Mouse (Mus musculus): ENCODE results near the gene Glmp. TPM values are rescaled to one million over a fixed set of nuclear protein-coding genes. Genes with fewer than 3 reads are reported as not detected.
"Not testable (repeated sequence)": the region's sequence is repeated elsewhere in the genome, so short reads cannot be mapped to it uniquely, and the experiment has no call there.

Glmp gene
- polyA plus RNA-seq, 1 experiment from 2014 or later = 142 TPM

DNA sequence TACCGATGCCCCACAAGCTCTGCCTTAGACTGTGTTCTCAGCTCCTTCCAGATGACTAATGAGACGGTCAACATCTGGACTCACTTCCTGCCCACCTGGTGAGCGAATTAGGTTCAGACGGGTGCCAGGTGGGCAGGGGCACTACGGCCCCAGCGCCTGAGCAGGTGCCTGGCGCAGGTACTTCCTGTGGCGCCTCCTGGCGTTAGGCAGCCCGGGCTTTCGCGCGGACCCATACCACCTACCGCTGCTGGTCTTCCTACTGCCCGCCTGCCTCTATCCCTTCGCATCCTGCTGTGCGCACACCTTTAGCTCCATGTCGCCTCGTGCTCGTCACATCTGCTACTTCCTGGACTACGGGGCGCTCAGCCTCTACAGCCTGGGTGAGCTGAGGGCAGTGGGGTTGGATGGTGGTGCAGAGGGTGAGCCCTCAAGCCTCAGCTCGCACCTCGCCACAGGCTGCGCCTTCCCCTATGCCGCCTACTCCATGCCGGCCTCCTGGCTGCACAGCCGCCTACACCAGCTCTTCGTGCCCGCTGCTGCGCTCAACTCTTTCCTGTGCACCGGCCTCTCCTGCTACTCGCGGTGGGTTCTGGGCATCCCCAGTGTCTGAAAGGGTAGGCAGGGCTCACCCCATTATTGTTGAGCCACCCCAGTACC is 41.0 kb downstream of the Glmp start:
- Histone ChIP-seq H3K9me3 (replicated peaks; ENCODE audit: control insufficient read depth, low read length) (peaks cover 6% of the 10 kb centered on the region; the same call in 1 of the 2 replicates), H3K4me3 (ENCODE audit: low read length) (no peak overlapping the region), H3K27me3 (ENCODE audit: control insufficient read depth, insufficient read depth, low read length) (peaks cover 13% of the 10 kb centered on the region), H3K4me1 (ENCODE audit: control insufficient read depth, insufficient read depth, low read length) (peaks cover 18% of the 10 kb centered on the region), H3K27ac (ENCODE audit: low read length) (no peak overlapping the region), H3K4me2 (ENCODE audit: low read depth, low read length) (no peak overlapping the region), H3K9ac (ENCODE audit: low read length) (no peak overlapping the region), H3K36me3 (ENCODE audit: control insufficient read depth, insufficient read depth) (peaks cover 11% of the 10 kb centered on the region)
- 36% methylated on average over 34 of the region's 34 CpGs for WGBS
- no peak for ATAC-seq (replicated peaks; ENCODE audit: extremely low read depth, insufficient read depth, low FRiP score)

DNA sequence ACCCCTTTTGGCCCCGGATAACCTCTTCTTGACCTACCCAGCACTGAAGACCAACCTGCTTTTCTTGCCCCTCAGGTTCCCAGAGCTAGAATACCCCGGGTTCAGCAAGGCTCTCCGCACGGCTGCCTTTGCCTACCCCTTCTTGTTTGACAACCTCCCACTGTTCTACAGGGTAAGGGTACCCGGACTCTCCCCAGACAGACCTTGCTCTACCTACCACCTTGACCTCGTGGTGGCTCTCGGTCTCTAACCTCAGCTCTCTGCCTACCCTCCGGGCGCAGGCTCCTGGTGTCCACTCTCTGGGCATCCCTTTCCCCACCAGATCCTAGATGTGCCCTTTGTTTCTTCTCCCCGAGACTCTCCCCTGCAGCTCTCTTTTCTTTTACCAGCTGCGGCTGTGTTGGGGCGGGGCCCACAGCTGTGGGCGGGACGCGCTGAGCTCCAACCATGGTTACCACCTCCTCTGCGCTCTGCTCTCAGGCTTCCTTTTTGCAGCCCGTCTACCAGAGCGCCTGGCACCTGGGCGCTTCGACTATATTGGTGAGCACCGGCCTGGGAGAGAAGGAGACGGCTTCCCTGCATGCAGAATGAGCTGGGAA is 42.1 kb downstream of the Glmp start:
- not testable (repeated sequence) for H3K9ac ChIP-seq (ENCODE audit: low read length); H3K27ac ChIP-seq (ENCODE audit: low read length); H3K36me3 ChIP-seq (ENCODE audit: control insufficient read depth, insufficient read depth); H3K9me3 ChIP-seq (replicated peaks; ENCODE audit: control insufficient read depth, low read length)
- WGBS = 3% methylated on average over 17 of the region's 22 CpGs
- peak; percentile 50; the same call in 1 of the 2 replicates for ATAC-seq (replicated peaks; ENCODE audit: extremely low read depth, insufficient read depth, low FRiP score)
- H3K27me3 ChIP-seq (ENCODE audit: control insufficient read depth, insufficient read depth, low read length) = peaks cover 13% of the 10 kb centered on the region
- peaks cover 18% of the 10 kb centered on the region for H3K4me1 ChIP-seq (ENCODE audit: control insufficient read depth, insufficient read depth, low read length)
- H3K4me3 ChIP-seq (ENCODE audit: low read length) = 0 out of 2 replicates have a peak overlapping the region, but pooled peaks have one; percentile 23
- peak overlapping the region; percentile 48 for H3K4me2 ChIP-seq (ENCODE audit: low read depth, low read length)

DNA sequence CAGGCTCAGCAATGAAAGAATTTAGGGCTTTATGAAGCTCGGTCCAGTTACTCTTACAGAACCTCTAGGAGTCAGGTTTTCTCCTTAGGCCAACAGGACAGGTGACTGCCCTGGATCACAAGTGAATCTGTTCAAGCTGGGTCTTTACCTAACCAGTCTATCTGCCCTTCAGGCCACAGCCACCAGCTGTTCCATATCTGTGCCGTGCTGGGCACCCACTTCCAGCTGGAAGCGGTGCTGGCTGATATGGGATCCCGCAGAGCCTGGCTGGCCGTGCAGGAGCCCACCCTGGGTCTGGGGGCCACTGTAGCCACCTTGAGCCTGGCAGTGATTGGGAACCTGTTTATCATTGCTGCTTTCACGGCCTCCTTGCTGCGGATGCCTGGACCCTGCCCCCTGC is 42.7 kb downstream of the Glmp start:
- 55% methylated on average over 3 of the region's 7 CpGs for WGBS
- H3K9me3 ChIP-seq (replicated peaks; ENCODE audit: control insufficient read depth, low read length); H3K9ac ChIP-seq (ENCODE audit: low read length); H3K27ac ChIP-seq (ENCODE audit: low read length); ATAC-seq (replicated peaks; ENCODE audit: extremely low read depth, insufficient read depth, low FRiP score); H3K36me3 ChIP-seq (ENCODE audit: control insufficient read depth, insufficient read depth); H3K4me2 ChIP-seq (ENCODE audit: low read depth, low read length); H3K4me3 ChIP-seq (ENCODE audit: low read length): not testable (repeated sequence)
- Histone ChIP-seq H3K27me3 (ENCODE audit: control insufficient read depth, insufficient read depth, low read length) (peaks cover 13% of the 10 kb centered on the region), H3K4me1 (ENCODE audit: control insufficient read depth, insufficient read depth, low read length) (peaks cover 18% of the 10 kb centered on the region)

DNA sequence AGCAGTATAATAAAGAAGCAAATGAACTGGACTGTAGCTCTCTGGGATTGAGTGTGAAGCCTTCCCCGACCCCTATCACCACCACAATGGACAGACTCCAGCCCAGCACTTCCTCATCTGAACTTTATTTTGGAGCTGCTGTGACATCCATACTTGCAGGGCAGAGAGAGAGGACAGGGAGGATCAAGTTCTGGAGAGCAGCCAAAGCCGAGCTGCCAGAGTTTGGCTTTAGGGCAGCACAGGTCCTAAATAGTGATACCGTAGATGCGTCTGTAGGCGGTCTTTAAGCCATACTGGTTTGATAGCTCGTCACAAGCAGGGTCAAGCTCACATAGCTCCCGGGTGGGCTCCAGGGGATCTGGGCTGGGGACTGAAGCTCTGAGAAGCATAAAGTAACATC is 43.7 kb downstream of the Glmp start:
- H3K4me2 ChIP-seq (ENCODE audit: low read depth, low read length); ATAC-seq (replicated peaks; ENCODE audit: extremely low read depth, insufficient read depth, low FRiP score); H3K9ac ChIP-seq (ENCODE audit: low read length); H3K9me3 ChIP-seq (replicated peaks; ENCODE audit: control insufficient read depth, low read length); H3K36me3 ChIP-seq (ENCODE audit: control insufficient read depth, insufficient read depth); H3K4me3 ChIP-seq (ENCODE audit: low read length); H3K27ac ChIP-seq (ENCODE audit: low read length): not testable (repeated sequence)
- peaks cover 13% of the 10 kb centered on the region for H3K27me3 ChIP-seq (ENCODE audit: control insufficient read depth, insufficient read depth, low read length)
- WGBS = 62% methylated on average over 7 of the region's 7 CpGs
- peaks cover 14% of the 10 kb centered on the region for H3K4me1 ChIP-seq (ENCODE audit: control insufficient read depth, insufficient read depth, low read length)

DNA sequence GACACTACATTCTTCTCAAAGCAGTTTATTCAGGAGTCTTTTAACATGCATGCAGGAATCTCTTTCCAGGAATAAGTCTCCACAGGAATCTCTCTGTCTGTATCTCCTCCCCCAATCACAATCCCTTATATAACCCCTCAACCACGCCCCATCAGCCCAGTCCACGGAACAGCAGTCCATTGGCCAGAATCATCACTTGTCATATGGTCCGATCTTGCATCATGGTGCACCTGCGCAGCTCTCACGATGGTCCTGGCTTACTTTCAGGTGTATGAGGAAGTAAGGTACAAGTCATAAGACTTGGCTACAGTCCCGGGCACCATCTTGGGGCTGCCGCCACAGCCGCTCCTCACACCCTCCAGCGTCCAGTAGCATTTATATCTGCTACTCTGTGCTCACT is 47.8 kb downstream of the Glmp start, which contains the start of gene Bglap3:
Bglap3 (minus strand) TSS at position 101 of the 400 bp plus-strand sequence.
- H3K27me3 ChIP-seq (ENCODE audit: control insufficient read depth, insufficient read depth, low read length); ATAC-seq (replicated peaks; ENCODE audit: extremely low read depth, insufficient read depth, low FRiP score); H3K9me3 ChIP-seq (replicated peaks; ENCODE audit: control insufficient read depth, low read length); H3K4me3 ChIP-seq (ENCODE audit: low read length); H3K4me1 ChIP-seq (ENCODE audit: control insufficient read depth, insufficient read depth, low read length); H3K4me2 ChIP-seq (ENCODE audit: low read depth, low read length); H3K9ac ChIP-seq (ENCODE audit: low read length); H3K36me3 ChIP-seq (ENCODE audit: control insufficient read depth, insufficient read depth); H3K27ac ChIP-seq (ENCODE audit: low read length): not testable (repeated sequence)
- WGBS = 87% methylated on average over 9 of the region's 9 CpGs

DNA sequence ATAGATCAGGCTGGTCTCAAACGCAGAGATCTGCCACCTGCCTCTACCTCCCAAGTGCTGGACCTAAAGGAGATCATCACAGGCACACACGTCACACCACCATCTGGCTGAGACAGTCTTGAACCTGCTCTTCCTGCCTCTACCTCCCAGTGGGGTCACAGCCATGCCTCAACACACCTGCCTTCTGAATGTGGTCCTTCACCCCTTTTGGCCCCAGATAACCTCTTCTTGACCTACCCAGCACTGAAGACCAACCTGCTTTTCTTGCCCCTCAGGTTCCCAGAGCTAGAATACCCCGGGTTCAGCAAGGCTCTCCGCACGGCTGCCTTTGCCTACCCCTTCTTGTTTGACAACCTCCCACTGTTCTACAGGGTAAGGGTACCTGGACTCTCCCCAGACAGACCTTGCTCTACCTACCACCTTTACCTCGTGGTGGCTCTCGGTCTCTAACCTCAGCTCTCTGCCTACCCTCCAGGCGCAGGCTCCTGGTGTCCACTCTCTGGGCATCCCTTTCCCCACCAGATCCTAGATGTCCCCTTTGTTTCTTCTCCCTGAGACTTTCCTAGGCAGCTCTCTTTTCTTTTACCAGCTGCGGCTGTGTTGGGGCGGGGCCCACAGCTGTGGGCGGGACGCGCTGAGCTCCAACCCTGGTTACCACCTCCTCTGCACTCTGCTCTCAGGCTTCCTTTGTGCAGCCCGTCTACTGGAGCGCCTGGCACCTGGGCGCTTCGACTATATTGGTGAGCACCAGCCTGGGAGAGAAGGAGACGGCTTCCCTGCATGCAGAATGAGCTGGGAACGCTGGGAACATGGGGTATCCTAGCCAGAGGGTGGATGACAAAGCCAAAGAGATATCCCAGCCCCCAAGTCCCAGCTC is 51.2 kb downstream of the Glmp start:
- not testable (repeated sequence) for H3K27me3 ChIP-seq (ENCODE audit: control insufficient read depth, insufficient read depth, low read length); H3K36me3 ChIP-seq (ENCODE audit: control insufficient read depth, insufficient read depth); H3K9me3 ChIP-seq (replicated peaks; ENCODE audit: control insufficient read depth, low read length); H3K4me1 ChIP-seq (ENCODE audit: control insufficient read depth, insufficient read depth, low read length); H3K4me3 ChIP-seq (ENCODE audit: low read length); H3K27ac ChIP-seq (ENCODE audit: low read length)
- 13% methylated on average over 17 of the region's 19 CpGs for WGBS
- Histone ChIP-seq H3K9ac (ENCODE audit: low read length) (0 out of 2 replicates have a peak overlapping the region, but pooled peaks have one; percentile 43), H3K4me2 (ENCODE audit: low read depth, low read length) (peak overlapping the region; percentile 48)
- peak; percentile 84 for ATAC-seq (replicated peaks; ENCODE audit: extremely low read depth, insufficient read depth, low FRiP score)

DNA sequence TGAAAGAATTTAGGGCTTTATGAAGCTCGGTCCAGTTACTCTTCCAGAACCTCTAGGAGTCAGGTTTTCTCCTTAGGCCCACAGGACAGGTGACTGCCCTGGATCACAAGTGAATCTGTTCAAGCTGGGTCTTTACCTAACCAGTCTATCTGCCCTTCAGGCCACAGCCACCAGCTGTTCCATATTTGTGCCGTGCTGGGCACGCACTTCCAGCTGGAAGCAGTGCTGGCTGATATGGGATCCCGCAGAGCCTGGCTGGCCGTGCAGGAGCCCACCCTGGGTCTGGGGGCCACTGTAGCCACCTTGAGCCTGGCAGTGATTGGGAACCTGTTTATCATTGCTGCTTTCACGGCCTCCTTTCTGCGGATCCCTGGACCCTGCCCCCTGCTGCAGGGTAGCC is 51.8 kb downstream of the Glmp start:
- 16% methylated on average over 5 of the region's 7 CpGs for WGBS
- ATAC-seq (replicated peaks; ENCODE audit: extremely low read depth, insufficient read depth, low FRiP score) = not testable (repeated sequence)

DNA sequence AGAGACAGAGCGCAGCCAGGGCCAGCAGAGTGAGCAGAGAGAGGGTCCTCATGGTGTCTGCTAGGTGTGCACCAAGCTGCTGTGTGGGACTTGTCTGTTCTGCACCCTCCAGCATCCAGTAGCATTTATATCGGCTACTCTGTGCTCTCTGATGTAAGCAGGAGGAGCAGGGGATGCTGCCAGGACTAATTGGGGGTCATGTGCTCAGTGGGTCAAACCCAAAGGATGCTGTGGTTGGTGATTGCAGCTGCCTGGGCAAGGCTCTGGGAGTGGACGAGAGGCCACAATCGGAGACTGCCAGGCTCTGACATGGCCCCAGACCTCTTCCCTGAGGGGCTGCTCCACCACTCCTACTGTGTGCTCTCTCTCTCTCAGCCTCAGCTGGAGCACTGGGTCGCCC is 53.8 kb downstream of the Glmp start, which contains the start of gene Bglap2:
Bglap2 (minus strand) TSS at position 101 of the 400 bp plus-strand sequence.
- not testable (repeated sequence) for H3K4me1 ChIP-seq (ENCODE audit: control insufficient read depth, insufficient read depth, low read length); ATAC-seq (replicated peaks; ENCODE audit: extremely low read depth, insufficient read depth, low FRiP score); H3K9me3 ChIP-seq (replicated peaks; ENCODE audit: control insufficient read depth, low read length); H3K4me2 ChIP-seq (ENCODE audit: low read depth, low read length); H3K4me3 ChIP-seq (ENCODE audit: low read length); H3K9ac ChIP-seq (ENCODE audit: low read length); H3K27me3 ChIP-seq (ENCODE audit: control insufficient read depth, insufficient read depth, low read length); H3K27ac ChIP-seq (ENCODE audit: low read length); H3K36me3 ChIP-seq (ENCODE audit: control insufficient read depth, insufficient read depth)
- WGBS = 71% methylated on average over 4 of the region's 5 CpGs

More for the DNA sequence above, 51.8 kb downstream of the Glmp start:
- H3K27ac ChIP-seq (ENCODE audit: low read length); H3K27me3 ChIP-seq (ENCODE audit: control insufficient read depth, insufficient read depth, low read length); H3K4me3 ChIP-seq (ENCODE audit: low read length); H3K36me3 ChIP-seq (ENCODE audit: control insufficient read depth, insufficient read depth); H3K4me1 ChIP-seq (ENCODE audit: control insufficient read depth, insufficient read depth, low read length); H3K9me3 ChIP-seq (replicated peaks; ENCODE audit: control insufficient read depth, low read length); H3K9ac ChIP-seq (ENCODE audit: low read length): not testable (repeated sequence)
- peak overlapping the region; percentile 48 for H3K4me2 ChIP-seq (ENCODE audit: low read depth, low read length)

All from heart, embryonic 16.5 days (tissue).